Comparison of ENCODE assay signal across 11 mouse cellular contexts in genomic region chr19:28160582-28160981, GRCm38 (mm10).
A peak's percentile ranks its signal among the peaks of the same experiment; 100 is the strongest.
DNase-seq lines count a peak whose midpoint lies in the region; TF ChIP-seq lines count a peak whose summit lies in the region.
"Had no signal": no experiment of that assay in that cellular context is flagged by ENCODE, and none has a peak within 500 bp of the region (broad histone marks: within the 10 kb centered on the region; RNA-seq: fewer than 3 reads in every experiment).

No protein-coding gene starts in this region.

- H3K4me1 ChIP-seq in forebrain, embryonic 10.5 days = no peaks in the 10 kb centered on the region
- H3K4me1 ChIP-seq: limb, embryonic 12.5 days had no signal

- TF ChIP-seq CTCF in gastrocnemius, adult 2 months (IDR thresholded peaks at IDR 0.05) = peak; percentile 56
- peak; percentile 44; the same call in 1 of the 2 replicates for TF ChIP-seq CTCF in brain, embryonic 14.5 days (IDR thresholded peaks at IDR 0.05; ENCODE audit: borderline replicate concordance, extremely low read depth, insufficient read depth, insufficient read length)

- no peak overlapping the region for H3K27ac ChIP-seq in gastrocnemius, adult 2 months
- H3K27ac ChIP-seq in forebrain, embryonic 10.5 days = no peak overlapping the region
- H3K27ac ChIP-seq: limb, embryonic 12.5 days had no signal

- intact Hi-C loops in gastrocnemius, adult 2 months (cut with DNase I) = loop anchor here (10.0 kb wide), 2 partner anchors 564 to 594 kb away; no protein-coding TSS in a partner anchor

- no peak for DNase-seq in gastrocnemius, adult 2 months
- DNase-seq in gastrocnemius, postnatal 10 days = no peak
- peak; percentile 5 for DNase-seq in lung, postnatal 10 days
- no peak for DNase-seq in lung, postnatal 4 days
- DNase-seq in brain, embryonic 14.5 days (ENCODE audit: low read depth) = no peak
- peak; percentile 22 for DNase-seq in thymus, postnatal 25 days
- DNase-seq in forebrain, embryonic 10.5 days (ENCODE audit: extremely low spot score, low spot score) = no peak
- DNase-seq in urinary bladder, postnatal 4 days (ENCODE audit: low spot score in 2 of 2) = no peak
- DNase-seq: gastrocnemius, postnatal 36 days had no signal

- no peaks in the 10 kb centered on the region for H3K36me3 ChIP-seq in forebrain, embryonic 10.5 days (replicated peaks)
- H3K36me3 ChIP-seq: limb, embryonic 12.5 days had no signal

- H3K4me3 ChIP-seq in gastrocnemius, adult 2 months = no peak overlapping the region
- no peak overlapping the region for H3K4me3 ChIP-seq in forebrain, embryonic 10.5 days
- H3K4me3 ChIP-seq: limb, embryonic 12.5 days; myocyte had no signal

- TF ChIP-seq POLR2A in brain, embryonic 14.5 days (IDR thresholded peaks at IDR 0.05; ENCODE audit: borderline replicate concordance, extremely low read depth, insufficient read depth, insufficient read length, poor library complexity, severe bottlenecking) = no peak

- WGBS in forebrain, embryonic 10.5 days = 78% methylated on average over 4 of the region's 4 CpGs

- H3K27me3 ChIP-seq in forebrain, embryonic 10.5 days (ENCODE audit: poor library complexity, severe bottlenecking) = no peaks in the 10 kb centered on the region
- H3K27me3 ChIP-seq: limb, embryonic 12.5 days had no signal

- H3K9me3 ChIP-seq in forebrain, embryonic 10.5 days = no peaks in the 10 kb centered on the region
- H3K9me3 ChIP-seq: limb, embryonic 12.5 days had no signal

Comparison
In these comparisons a context has a peak if more than half of its experiments do, and no peak if none do; other contexts are left out.
1. DNase-seq: peak in lung, postnatal 10 days (single experiment) and thymus, postnatal 25 days (single experiment); none in gastrocnemius, adult 2 months (single experiment), gastrocnemius, postnatal 10 days (single experiment), lung, postnatal 4 days (0 of 2), brain, embryonic 14.5 days (single experiment), forebrain, embryonic 10.5 days (single experiment) and urinary bladder, postnatal 4 days (0 of 2).